Mouse (Mus musculus) MEL (cell line): Measurements from ENCODE around the gene Pla2g5. TPM values are rescaled to one million over a fixed set of nuclear protein-coding genes. Genes with fewer than 3 reads are reported as not detected.

Experiments used
- DNase-seq: peaks from one replicate; pipeline ENCODE4 v3.0.0; 2011; ENCODE audit warnings: low read depth, low spot score
- H3K27ac ChIP-seq: 2 replicates; pipeline ENCODE4 v1.5.1; 2012; ENCODE audit warnings: low read depth, mild to moderate bottlenecking, control low read depth, low read length, moderate library complexity; ENCODE audit not compliant: control insufficient read depth
- H3K27me3 ChIP-seq, 2 experiments: fragments of 150-350 bp in 1 of 2; sonication (generic) in 1 of 2; 2 replicates each; pipeline ENCODE4 v1.6.1; 2012; ENCODE audit warnings: low read length in 2 of 2, mild to moderate bottlenecking in 2 of 2, improper control_type of control experiment in 1 of 2, moderate library complexity in 1 of 2; ENCODE audit not compliant: insufficient read depth in 2 of 2, control insufficient read depth in 1 of 2
- H3K36me3 ChIP-seq, 2 experiments: 2 replicates each; pipeline ENCODE4 v1.6.1; 2012 to 2014; ENCODE audit warnings: low read length in 2 of 2, improper control_type of control experiment in 1 of 2, inconsistent platforms in 1 of 2, mild to moderate bottlenecking in 1 of 2; ENCODE audit not compliant: insufficient read depth in 2 of 2, control insufficient read depth in 1 of 2
- H3K4me1 ChIP-seq, 2 experiments: fragments of 150-350 bp in 1 of 2; sonication (generic) in 1 of 2; 2 replicates each; pipeline ENCODE4 v1.6.1; 2012; ENCODE audit warnings: low read length in 2 of 2, improper control_type of control experiment in 1 of 2, mild to moderate bottlenecking in 1 of 2; ENCODE audit not compliant: insufficient read depth in 2 of 2, control insufficient read depth in 1 of 2
- H3K4me3 ChIP-seq, 2 experiments: fragments of 150-350 bp in 1 of 2; sonication (generic) in 1 of 2; 2 replicates each; pipeline ENCODE4 v1.5.1; 2012; ENCODE audit warnings: low read depth in 2 of 2, low read length in 2 of 2, mild to moderate bottlenecking in 2 of 2, moderate library complexity in 2 of 2, control low read depth in 1 of 2, improper control_type of control experiment in 1 of 2; ENCODE audit not compliant: control insufficient read depth in 1 of 2, insufficient read depth in 1 of 2
- H3K79me2 ChIP-seq: 2 replicates; pipeline ENCODE4 v1.6.1; 2012; ENCODE audit warnings: mild to moderate bottlenecking, low read length, moderate library complexity; ENCODE audit not compliant: control insufficient read depth, poor library complexity, insufficient read depth
- H3K9ac ChIP-seq: 2 replicates; pipeline ENCODE4 v1.6.1; 2012; ENCODE audit warnings: low read depth, mild to moderate bottlenecking, control low read depth, low read length, moderate library complexity; ENCODE audit not compliant: control insufficient read depth, poor library complexity, severe bottlenecking
- H3K9me3 ChIP-seq: fragments of 150-350 bp; sonication (generic); replicated peaks from 2 replicates; pipeline ENCODE4 v1.6.1; 2012; ENCODE audit warnings: mild to moderate bottlenecking, low read length, improper control_type of control experiment, moderate library complexity; ENCODE audit not compliant: insufficient read depth
- BHLHE40 ChIP-seq: IDR thresholded peaks from 2 replicates; pipeline ENCODE4 v1.6.1; 2012; ENCODE audit warnings: low read depth, mild to moderate bottlenecking, inconsistent platforms, low read length, improper control_type of control experiment, borderline replicate concordance
- CHD1 ChIP-seq: IDR thresholded peaks from 2 replicates; pipeline ENCODE4 v1.6.1; 2012; ENCODE audit warnings: low read depth, mild to moderate bottlenecking, inconsistent platforms, low read length, improper control_type of control experiment
- CTCF ChIP-seq, 3 experiments: IDR thresholded peaks in 2 of 3; conservative IDR thresholded peaks in 1 of 3; 2 replicates each; pipeline ENCODE4 v1.5.1; 2011 to 2012; ENCODE audit warnings: low read length in 3 of 3, low read depth in 2 of 3, mild to moderate bottlenecking in 2 of 3, improper control_type of control experiment in 1 of 3, inconsistent platforms in 1 of 3, mixed read lengths in 1 of 3, moderate library complexity in 1 of 3; ENCODE audit not compliant: control insufficient read depth in 1 of 3, insufficient read depth in 1 of 3, poor library complexity in 1 of 3, severe bottlenecking in 1 of 3
- E2F4 ChIP-seq: IDR thresholded peaks from 2 replicates; pipeline ENCODE4 v1.6.1; 2011; ENCODE audit warnings: low read depth, low read length, improper control_type of control experiment, borderline replicate concordance
- EP300 ChIP-seq, 2 experiments: IDR thresholded peaks; 2 replicates each; pipeline ENCODE4 v1.6.1; 2011; ENCODE audit warnings: improper control_type of control experiment in 2 of 2, low read length in 2 of 2, low read depth in 1 of 2, mild to moderate bottlenecking in 1 of 2
- KAT2A ChIP-seq: conservative IDR thresholded peaks from 2 replicates; pipeline ENCODE4 v1.6.1; 2012; ENCODE audit warnings: low read depth, low read length, improper control_type of control experiment, inconsistent platforms
- MAX ChIP-seq: IDR thresholded peaks from 2 replicates; pipeline ENCODE4 v1.6.1; 2011; ENCODE audit warnings: low read length, improper control_type of control experiment
- MXI1 ChIP-seq: IDR thresholded peaks from 2 replicates; pipeline ENCODE4 v1.6.1; 2011; ENCODE audit warnings: mild to moderate bottlenecking, low read depth, low read length, improper control_type of control experiment
- MYC ChIP-seq: IDR thresholded peaks from 2 replicates; pipeline ENCODE4 v1.6.1; 2011; ENCODE audit warnings: low read depth, mild to moderate bottlenecking, low read length, improper control_type of control experiment, moderate library complexity
- NELFE ChIP-seq: IDR thresholded peaks from 2 replicates; pipeline ENCODE4 v1.6.1; 2011; ENCODE audit warnings: low read depth, low read length, improper control_type of control experiment
- NRF1 ChIP-seq: IDR thresholded peaks from 2 replicates; pipeline ENCODE4 v1.6.1; 2014; ENCODE audit warnings: low read depth, mild to moderate bottlenecking, inconsistent platforms, low read length, improper control_type of control experiment, moderate library complexity; ENCODE audit not compliant: poor library complexity, insufficient read depth, severe bottlenecking
- POLR2AphosphoS5 ChIP-seq: IDR thresholded peaks from 2 replicates; pipeline ENCODE4 v1.6.1; 2012; ENCODE audit warnings: low read depth, borderline replicate concordance, mild to moderate bottlenecking, inconsistent platforms, low read length, moderate library complexity, mixed read lengths
- RAD21 ChIP-seq: IDR thresholded peaks from 2 replicates; pipeline ENCODE4 v1.6.1; 2011; ENCODE audit warnings: mild to moderate bottlenecking, low read depth, low read length, improper control_type of control experiment
- RCOR1 ChIP-seq: IDR thresholded peaks from 2 replicates; pipeline ENCODE4 v1.6.1; 2012; ENCODE audit warnings: low read depth, mild to moderate bottlenecking, inconsistent platforms, low read length, improper control_type of control experiment
- SMC3 ChIP-seq: IDR thresholded peaks from 2 replicates; pipeline ENCODE4 v1.6.1; 2011; ENCODE audit warnings: low read depth, low read length, improper control_type of control experiment
- TBP ChIP-seq: IDR thresholded peaks from 2 replicates; pipeline ENCODE4 v1.8.0; 2011; ENCODE audit warnings: low read depth, low read length, improper control_type of control experiment
- UBTF ChIP-seq: IDR thresholded peaks from 2 replicates; pipeline ENCODE4 v1.6.1; 2012; ENCODE audit warnings: low read depth, mild to moderate bottlenecking, inconsistent platforms, low read length, improper control_type of control experiment, moderate library complexity, borderline replicate concordance; ENCODE audit not compliant: insufficient read depth
- USF1 ChIP-seq: IDR thresholded peaks from 2 replicates; pipeline ENCODE4 v1.6.1; 2014; ENCODE audit warnings: low read depth, mild to moderate bottlenecking, inconsistent platforms, low read length, improper control_type of control experiment, moderate library complexity
- ZC3H11A ChIP-seq: IDR thresholded peaks from 2 replicates; pipeline ENCODE4 v1.6.1; 2012; ENCODE audit warnings: low read depth, mild to moderate bottlenecking, inconsistent platforms, low read length, improper control_type of control experiment
- ZKSCAN1 ChIP-seq: IDR thresholded peaks from 2 replicates; pipeline ENCODE4 v1.6.1; 2012; ENCODE audit warnings: low read depth, mild to moderate bottlenecking, inconsistent platforms, low read length, improper control_type of control experiment, moderate library complexity
- polyA plus RNA-seq, 2 experiments: library from polyadenylated mRNA; stranded (reverse) in 1 of 2; unstranded in 1 of 2; fragments of >175 nt in 1 of 2; fragments of >200 nt in 1 of 2; gene quantifications; 2 replicates each; pipeline versions ENCODE4 v1.2.1 to v1.2.4; 2012; ENCODE audit warnings: low replicate concordance in 2 of 2, low read depth in 1 of 2; ENCODE audit not compliant: insufficient read length in 2 of 2, insufficient read depth in 1 of 2, missing spikeins in 1 of 2
- total RNA-seq: library from RNA; depleted of rRNA; stranded (reverse); fragments of 300-350 nt; gene quantifications from 2 replicates; pipeline ENCODE4 v1.2.3, GENCODE M21; 2012

Gene Pla2g5
- total and polyA plus RNA-seq, 3 experiments: not detected

DNA sequence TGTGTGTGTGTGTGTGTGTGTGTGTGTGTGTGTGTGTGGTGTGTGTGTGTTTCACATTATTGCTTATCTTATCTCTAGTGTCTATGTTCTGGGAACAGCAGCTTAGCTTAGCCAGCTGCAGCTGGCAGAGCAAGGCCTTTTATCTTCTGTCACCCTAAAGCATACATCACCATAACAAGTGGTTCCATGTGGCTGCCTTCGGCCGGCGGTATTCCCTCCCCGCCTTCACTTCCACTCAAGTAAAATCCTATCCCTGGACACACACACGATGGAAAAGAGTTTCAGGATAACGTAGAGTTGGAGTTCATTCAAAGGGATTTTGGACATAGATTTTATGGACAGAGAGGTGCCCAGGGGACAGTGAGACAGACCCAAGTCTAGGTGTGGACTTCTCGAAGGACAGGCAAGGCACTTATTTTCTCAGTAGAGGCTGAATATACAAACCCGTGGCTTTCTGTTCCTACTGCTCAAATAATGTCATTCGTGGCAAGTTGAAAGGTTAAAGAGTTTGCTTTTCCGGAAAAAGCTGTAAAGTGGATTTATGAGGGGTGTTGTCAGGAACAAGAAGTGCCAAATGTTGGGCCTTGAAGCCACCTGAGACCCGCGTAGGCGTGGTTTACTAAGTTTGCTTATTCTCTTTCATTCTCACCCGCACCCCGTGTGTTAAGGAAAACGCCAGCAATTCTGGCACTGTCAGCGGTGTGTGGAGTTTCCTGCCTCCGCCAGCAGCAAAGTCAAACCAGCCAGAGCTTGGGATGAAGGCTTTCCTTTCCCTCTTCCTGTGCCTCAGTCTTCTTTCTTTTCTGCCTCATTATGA is 37.3 kb downstream of the Pla2g5 start:
- H3K79me2 ChIP-seq: no peaks in the 10 kb centered on the region
- no peak for DNase-seq
- TF ChIP-seq KAT2A (no peak), ZC3H11A (no peak), E2F4 (no peak), NELFE (no peak), BHLHE40 (no peak), MXI1 (no peak), CHD1 (no peak), RCOR1 (no peak), TBP (no peak), POLR2AphosphoS5 (no peak), EP300 (IDR thresholded peaks at IDR 0.05; ENCODE audit: low read depth in 1 of 2, low read length in 2 of 2) (no peak), NRF1 (no peak), RAD21 (no peak), MAX (no peak), SMC3 (no peak), CTCF (IDR thresholded peaks at IDR 0.05 in 2 of 3, conservative IDR thresholded peaks at IDR 0.05 in 1 of 3; ENCODE audit: control insufficient read depth in 1 of 3, insufficient read depth in 1 of 3, low read depth in 2 of 3, low read length in 3 of 3, poor library complexity in 1 of 3, severe bottlenecking in 1 of 3) (no peak), MYC (no peak), ZKSCAN1 (no peak)
- no peaks in the 10 kb centered on the region for H3K36me3 ChIP-seq
- no peaks in the 10 kb centered on the region for H3K9me3 ChIP-seq
- H3K9ac ChIP-seq: no peak overlapping the region
- H3K27ac ChIP-seq: no peak overlapping the region
- H3K27me3 ChIP-seq: no peaks in the 10 kb centered on the region
- H3K4me3 ChIP-seq: no peak overlapping the region
- no peaks in the 10 kb centered on the region for H3K4me1 ChIP-seq

DNA sequence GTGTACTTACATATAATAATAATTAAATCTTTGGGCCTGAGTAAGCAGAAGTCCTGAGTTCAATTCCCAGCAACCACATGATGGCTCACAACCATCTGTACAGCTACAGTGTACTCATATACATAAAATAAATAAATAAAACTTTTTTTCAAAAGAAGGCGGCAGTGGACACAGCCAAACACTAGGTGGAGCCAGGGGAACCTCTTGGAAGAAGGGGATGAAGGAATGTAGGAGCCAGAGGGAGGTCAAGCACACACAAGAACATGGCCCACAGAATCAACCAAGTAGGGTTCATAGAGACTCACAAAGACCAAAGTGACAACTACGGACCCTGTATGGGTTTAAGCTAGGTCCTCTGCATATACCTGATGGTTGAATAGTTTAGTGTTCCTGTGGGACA is 38.6 kb downstream of the Pla2g5 start:
- Histone ChIP-seq H3K79me2 (no peaks in the 10 kb centered on the region), H3K27me3 (no peaks in the 10 kb centered on the region), H3K27ac (no peak overlapping the region), H3K36me3 (no peaks in the 10 kb centered on the region), H3K9me3 (no peaks in the 10 kb centered on the region), H3K9ac (no peak overlapping the region), H3K4me3 (no peak overlapping the region), H3K4me1 (no peaks in the 10 kb centered on the region)
- peak; percentile 5 for DNase-seq
- TF ChIP-seq SMC3: 0 out of 2 replicates have a peak, but pooled peaks have one; percentile 8
- no peak for TF ChIP-seq USF1
- no peak for TF ChIP-seq TBP
- TF ChIP-seq UBTF: no peak
